Mouse (Mus musculus) c-Kit-positive CD71-positive TER-119-negative erythroid progenitor cells, embryonic 14.5 days (primary cell): ENCODE data around the gene Bex6.

Experiments
- DNase-seq: peaks from one replicate; pipeline ENCODE4 v3.0.0-alpha.2; 2013; ENCODE audit warnings: low read depth

Bex6 gene

DNA sequence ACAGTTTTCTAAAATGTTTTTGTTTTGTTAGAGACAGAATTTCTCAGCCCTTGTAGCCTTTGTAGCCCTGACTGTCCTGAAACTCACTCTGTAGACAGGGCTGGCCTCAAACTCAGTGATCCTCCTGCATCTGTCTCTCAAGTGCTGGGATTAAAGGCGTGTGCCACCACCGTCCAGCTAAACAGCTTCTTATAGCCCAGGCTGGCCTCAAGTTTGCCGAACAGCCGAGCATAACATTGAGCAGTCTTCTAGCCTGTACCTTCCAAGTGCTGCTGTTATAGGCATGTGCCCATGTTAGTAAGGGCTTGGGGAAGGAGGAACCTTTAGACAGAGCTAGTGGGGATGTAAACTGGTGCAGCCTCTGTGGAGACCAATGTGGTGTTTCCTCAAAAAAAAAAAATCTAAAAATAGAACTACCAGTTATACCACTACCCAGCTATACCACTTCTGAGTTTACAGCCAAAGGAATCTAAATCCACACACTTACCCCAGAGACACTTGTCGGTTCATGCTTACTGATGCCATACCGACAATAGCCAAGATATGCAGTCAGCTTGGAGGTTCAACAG lies at the start of gene Bex6:
Gene Bex6, plus strand, starts transcription at position 491 of the 569 bp plus-strand sequence.
- DNase-seq, result no peak

DNA sequence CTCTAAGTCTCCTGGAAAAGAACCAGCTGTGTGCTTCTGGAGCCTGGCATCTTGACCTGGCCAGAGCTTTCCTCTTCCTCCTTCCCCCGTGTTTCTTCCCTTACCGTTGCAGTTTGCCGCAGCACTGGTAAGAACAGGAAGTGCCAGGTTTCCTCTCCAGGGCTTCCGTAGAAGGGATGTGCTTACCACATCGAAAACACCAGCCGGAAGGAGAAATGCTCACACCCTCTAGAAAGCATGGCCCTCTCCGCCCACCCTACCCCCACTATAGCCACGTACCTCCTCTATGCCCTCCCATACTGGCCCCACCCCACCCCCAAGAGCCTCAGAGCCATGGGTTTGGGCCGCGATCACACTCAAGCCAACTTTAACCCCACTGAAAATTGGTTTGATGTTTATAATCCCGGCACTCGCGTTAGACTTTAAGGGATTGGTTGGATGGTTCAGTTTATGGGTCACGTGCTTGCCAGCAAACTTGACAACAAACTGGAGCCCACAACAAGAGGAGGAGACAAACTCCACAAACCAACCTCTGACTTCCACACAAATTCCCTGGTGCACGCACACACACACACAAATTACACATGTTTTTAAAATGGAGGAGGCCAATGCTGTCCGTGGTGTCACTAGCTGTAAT lies 49.3 kb upstream of the Bex6 start:
- no peak for DNase-seq

DNA sequence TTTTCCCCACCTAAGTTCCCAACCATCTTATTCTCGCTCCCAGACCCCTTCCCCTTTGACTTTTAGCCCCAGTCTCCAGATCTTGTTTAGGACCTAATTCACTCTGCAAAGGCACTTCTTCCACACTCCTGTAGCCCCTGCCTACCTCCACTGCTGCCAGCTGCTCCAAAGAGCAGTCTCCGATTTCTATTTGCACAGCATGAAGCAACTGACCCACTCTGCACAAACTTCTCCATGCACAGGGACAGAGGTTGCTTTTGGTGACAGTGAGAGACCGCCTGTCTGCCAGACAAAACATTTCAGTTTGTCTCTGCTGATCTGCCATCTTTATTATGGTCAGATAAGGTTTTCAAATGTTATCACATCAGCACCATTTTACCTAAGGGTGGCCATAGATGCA lies 46.5 kb upstream of the Bex6 start:
- DNase-seq, result no peak

DNA sequence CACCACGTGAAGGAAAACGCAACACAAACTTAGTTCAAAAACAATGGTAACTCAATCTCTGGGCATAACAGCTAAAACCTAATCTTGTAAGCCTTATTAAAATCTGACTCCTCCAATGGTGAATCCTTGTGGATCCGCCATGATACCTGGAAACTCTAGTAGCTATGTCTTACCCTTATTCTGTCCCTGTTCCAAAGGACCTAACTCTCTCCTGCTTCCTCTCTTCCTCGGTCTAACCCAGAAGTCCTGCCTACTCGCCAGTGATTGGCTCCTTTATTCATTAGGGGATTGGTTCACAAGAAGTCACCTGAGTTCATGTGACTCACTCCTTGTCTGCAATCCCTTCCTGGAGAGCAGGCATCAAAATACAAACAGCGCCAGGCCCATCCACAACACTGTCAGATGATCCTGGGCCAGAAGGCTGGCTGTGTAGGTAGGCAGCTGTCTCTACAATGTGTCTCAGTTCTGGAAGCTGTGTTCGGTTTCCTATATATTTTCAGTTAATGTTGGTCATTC lies 43.7 kb upstream of the Bex6 start:
- DNase-seq, result no peak

DNA sequence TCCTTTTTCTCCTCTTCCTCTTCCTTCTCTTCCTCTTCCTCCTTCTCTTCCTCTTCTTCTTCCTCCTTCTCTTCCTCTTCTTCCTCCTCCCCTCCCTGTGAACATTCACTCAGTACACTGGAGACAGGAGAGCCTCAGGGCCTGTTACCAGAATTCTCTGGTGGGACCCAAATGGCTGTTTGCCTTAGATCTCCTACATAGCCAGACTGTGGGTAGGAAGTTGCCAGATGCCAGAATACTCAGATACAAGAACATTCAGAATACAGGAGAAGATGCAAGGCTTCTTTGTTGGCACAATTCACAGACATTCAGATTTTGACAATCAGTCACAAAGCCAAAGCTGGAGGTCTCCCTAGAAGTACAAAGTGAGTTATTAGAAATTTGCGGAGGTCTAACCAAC lies 40.7 kb upstream of the Bex6 start:
- DNase-seq, result no peak

DNA sequence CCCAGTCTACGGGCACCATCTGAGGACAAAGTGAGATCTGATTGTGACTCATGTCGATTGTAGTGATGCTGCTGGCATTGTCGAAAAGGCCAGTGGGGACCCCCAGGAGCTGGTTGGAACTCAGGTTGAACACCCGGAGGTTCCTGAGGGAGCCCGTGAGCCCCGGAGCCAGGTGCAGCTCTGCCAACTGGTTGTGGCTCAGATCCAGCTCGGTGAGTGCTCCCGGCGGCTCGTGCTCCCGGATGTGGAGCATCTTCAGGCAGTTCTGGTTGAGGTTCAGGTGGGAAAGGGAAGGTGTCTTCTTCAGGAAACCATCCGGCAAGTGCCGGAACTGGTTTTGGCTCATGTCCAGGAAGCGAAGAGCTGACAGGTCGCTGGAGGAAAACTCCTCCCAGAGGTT lies 35.9 kb upstream of the Bex6 start:
- DNase-seq, result no peak

DNA sequence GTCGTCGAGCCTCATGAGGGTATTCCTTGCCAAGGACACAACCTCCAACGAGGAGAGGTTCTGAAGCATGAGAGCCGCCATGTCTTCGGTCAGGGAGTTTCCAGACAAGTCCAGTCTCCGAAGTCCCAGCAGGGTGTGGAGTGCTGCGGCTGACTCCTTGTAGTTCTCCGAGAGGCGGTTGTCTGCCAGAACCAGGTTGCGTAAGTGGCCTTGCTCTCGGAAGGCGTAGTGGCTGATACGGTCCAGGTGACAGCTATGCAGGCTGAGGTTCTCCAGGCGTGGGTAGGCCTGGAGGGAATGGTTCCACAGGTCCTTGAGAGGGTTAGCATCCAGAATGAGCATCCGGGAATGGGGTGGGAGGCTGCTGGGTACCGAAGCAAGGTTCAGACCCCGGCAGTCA lies 35.0 kb upstream of the Bex6 start:
- no peak for DNase-seq

DNA sequence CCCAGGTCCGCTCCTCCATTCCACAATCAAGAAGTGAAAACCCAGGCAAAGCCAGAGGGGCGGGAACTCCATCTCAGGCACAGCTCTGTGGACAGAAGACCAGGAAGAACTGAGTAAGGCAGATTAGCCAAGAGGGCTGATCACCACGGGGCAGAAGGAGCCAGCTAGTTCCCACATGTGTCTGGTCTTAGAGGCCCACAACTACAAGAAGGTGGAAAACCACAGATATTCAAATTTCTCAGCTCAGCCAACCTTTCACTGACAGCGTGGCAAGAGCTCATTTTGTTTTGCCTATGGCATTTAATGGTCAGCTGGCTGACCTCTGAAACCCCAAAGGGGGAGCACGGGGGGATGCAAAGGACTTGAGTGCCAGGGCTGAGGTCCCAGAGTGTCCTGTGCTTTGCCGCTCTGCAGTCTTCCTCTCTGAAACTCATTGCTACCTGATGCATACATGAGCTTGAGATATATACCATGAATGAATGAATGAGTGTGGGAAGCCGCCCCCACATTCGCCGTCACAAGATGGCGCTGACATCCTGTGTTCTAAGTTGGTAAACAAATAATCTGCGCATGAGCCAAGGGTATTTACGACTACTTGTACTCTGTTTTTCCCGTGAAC lies 31.9 kb upstream of the Bex6 start:
- DNase-seq, result no peak

DNA sequence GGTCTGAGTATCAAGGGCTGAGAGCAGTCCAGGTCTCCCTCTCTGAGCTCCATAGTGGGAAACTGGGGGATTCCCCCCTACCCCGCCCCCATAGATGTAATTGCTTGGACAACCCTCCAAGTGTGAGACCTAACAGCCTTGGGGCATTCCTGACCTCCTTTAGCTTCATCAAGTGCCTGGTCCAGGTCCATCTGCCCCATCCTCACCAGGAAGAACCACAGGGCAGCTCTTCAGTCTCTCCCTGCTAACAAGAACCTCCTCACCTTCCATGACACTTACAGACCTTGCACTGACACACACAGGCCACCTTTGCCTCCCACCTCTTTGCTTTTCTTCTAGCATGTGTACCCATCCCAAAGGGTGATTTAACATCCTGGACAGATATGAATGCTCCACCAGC lies 25.6 kb upstream of the Bex6 start:
- DNase-seq, result no peak

DNA sequence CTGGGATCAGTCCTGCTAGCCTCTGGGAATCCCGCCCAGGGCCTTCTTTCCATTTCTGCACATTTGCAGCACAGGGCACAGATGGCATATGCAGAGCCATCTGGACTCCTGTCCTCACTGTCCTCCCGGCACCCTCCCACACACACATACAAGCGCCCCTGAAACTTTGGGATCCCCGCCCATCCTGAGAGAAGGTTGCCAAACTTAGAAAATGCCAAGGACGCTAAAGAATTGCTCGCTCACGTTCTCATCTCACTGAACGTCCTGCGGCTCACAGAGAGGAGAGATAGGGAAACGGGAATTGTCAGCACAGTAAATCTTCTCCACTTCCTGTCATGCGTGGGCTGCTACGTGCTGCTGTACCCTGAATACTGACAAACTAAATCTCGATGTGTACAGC lies 25.2 kb upstream of the Bex6 start:
- DNase-seq, result no peak

DNA sequence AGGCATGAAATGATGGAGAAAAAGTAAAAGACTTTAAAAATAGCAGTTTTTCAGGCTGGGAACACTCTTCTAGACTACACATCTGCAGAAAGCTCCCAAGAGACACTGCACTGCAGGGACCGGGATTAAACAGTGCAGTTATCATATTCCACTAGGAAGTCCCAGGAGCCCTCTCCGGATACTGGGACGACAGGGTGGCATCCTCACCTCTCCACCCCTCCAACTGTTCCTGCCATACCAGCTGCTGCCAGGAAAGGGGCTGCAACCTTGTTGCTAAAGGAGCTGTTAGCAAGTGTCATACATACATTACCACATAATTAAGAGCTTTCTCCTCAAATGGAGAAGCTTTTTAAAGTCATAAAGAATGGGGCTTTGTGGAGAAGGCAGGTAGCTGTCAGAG lies 22.9 kb upstream of the Bex6 start:
- no peak for DNase-seq

DNA sequence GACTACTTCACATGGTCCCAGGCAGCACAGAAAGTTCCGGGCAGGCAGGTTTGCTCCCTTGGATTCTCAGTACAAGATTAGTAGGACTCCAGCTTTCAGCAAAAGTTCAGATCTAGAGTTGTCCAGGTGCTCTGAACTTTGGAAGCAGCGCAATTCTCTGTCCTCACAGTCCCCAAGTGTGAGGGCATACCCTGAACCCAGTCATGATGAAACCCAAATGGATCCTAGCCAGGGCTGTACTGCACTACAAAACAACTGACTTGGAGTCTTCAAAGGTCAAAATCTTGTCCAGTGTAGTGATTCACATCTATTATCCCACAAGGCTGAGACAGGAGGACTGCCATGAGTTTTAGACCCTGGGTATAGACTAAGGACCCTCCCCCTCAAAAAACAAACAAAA lies 22.3 kb upstream of the Bex6 start:
- DNase-seq, result no peak

DNA sequence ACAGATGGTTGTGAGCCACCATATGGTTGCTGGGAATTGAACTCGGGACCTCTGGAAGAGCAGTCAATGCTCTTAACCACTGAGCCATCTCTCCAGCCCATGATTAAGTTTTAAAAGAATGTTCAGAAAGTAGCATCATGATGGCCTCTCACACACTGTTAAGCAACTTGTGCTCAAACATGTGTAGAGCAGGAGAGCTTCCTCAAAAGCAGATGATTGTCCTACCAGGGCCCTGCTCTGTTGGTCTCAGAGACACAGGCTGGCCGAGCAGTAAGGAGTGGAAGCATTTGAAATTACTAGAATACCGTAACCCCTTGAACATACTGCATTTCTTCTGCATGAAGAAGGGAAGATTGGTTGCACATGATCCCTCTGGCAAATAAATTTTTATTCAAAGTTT lies 20.7 kb upstream of the Bex6 start:
- no peak for DNase-seq

DNA sequence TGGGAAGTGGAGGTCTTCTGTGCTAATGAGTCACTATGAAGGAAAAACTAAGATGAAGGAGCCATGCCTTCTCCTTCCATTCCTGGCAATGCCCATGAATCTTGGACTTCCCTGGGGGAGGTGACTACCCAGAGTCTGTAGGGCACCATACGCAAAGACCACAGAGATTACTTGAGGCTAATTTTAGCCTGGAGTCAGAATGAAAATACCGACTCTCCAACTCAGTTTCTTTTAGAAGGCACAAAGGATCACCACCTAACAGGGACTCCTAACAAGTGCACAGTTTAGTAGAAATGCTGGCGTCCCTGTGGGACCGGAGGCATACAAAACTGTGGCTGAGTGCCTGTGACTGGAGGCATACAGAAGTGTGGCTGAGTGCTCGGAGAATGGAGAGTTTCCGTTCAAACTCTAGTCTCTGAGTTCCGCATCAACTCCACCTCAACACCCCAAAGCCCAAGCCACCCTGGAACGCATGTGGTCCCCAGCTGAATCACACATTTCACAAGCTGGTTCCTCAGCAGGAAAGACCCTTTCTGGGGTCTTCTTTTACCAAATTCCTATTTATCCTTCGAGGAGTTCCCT lies 18.8 kb upstream of the Bex6 start:
- no peak for DNase-seq

DNA sequence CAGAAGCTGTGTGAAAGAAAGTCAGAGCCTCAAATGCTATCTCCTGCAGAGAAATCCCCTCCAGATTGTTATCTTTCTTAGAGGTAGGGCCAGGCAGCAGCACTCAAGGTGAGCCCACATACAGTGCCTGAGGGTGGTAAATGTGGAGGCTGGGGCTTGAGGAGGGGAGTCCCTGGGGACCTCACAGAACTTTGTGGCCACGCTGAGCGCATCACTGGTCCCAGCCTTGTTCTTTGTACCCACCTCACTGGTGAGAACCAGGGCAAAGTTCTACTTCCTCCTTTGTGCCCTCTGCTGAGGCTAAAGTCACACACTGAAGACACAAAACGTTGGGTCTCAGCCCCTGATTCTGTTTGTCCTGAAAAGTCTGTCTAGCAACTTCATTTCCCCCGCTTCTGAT lies 16.2 kb upstream of the Bex6 start:
- no peak for DNase-seq

DNA sequence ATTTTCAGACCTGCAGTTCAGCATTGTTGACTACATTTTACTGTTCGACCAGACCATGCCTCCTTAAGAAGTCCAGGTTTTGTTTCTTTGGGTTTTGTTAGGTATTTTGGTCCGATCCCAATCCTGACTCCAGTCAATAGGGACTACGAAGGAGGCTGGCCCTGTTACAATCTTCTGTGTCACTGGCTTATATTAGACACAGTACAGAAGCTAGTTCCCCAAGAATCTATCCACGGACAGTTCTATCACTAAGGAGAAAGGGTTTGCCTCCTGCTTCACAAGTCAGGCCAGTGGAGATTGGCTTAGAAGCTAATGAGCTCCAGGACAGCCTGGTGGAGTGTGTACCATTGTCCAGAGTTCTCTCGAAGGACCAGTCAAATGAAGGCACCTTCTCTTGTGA lies 15.7 kb upstream of the Bex6 start:
- DNase-seq, result peak; percentile 16

DNA sequence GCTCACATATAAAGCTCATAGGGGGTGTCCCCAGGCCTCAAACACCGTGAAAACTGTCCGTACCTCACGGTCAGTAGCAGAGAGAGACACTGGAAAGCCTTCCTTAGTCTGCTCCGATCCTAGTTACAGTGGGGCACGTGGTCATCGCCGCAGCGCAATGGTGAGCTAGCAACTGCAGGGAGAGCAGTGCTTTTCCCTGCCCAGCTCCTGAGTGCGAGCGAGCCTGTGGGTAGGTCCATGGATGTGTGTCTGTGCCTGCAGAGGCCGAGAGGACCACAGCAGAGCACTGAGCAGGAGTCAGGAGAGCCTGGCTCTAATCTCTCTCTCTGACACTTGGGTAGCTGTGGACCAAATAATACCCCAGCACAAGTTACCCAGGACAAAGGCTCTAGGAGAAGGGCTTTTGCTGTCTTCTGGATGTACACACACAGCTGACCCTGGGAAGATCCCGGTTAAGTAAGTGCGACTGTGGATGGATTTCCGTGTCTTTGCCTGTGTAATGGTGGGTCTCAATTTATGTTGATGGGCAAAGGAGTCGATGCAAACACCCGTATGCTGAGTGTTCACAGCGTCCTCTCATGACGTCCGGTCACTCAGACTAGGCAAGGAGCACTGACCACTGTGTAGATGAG lies 15.1 kb upstream of the Bex6 start:
- peak; percentile 14 for DNase-seq

DNA sequence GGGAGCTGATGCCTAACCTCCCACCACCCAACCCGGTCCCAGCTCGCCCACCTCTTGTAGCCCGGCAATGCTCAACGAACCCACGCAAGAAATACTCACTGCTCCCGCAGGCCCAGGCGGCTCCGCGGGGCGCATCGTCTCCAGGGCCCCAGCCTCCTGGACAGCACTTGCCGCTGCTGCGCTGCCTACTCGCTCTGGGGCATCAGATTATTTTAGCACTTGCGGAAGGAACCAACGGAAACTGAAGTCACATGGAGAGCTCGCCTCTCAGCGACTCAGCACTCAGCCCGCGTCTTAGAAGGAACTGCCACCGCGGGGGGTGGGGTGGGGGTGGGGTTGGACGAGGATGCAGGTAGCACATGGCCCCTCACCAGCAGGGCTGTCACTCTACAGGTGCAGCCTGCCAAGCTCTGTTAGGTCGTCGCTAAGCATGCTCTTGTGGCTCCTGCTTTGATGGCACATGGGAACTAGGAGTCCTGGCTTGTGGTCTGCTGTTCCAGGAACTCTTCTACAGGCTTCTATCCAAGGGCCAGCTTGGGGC lies 14.3 kb upstream of the Bex6 start, which contains the start of gene Nrros:
Gene Nrros, minus strand, starts transcription at position 314 of the 541 bp plus-strand sequence.
- DNase-seq, result peak; percentile 68

DNA sequence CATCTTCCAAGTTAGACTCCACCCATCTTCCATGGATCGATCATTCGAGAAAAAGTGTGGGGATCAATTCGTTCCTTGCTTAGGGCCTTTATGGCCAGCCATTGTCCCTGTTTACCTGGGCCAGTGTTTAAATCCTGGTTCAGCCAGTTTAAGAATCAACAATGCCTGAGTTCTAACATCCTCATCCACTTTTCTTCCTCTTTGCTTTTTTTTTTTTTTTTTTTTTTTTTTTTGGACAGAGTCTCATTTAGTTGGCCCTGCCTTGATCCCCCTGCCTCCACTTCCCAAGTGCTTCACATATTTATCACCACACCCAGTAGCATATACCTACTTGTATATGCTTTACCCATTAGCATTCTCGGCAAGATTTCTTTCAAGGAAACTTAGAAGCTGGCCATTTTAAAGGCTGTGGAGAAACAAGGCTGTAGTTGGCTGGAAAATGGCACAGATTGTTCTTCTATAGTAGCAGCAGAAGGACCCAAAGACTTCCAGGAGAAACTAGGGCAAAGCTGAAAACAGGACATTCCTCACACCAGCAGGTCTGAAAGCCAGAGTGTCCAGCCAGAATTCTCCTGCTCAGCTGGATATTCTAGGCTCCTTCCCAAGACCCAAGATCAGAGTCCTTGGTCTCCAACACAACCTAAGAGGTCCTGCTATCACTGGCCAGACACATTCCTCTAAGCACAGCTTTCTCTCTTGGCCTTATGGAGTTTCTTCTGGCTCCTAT lies 11.6 kb upstream of the Bex6 start:
- DNase-seq, result no peak

DNA sequence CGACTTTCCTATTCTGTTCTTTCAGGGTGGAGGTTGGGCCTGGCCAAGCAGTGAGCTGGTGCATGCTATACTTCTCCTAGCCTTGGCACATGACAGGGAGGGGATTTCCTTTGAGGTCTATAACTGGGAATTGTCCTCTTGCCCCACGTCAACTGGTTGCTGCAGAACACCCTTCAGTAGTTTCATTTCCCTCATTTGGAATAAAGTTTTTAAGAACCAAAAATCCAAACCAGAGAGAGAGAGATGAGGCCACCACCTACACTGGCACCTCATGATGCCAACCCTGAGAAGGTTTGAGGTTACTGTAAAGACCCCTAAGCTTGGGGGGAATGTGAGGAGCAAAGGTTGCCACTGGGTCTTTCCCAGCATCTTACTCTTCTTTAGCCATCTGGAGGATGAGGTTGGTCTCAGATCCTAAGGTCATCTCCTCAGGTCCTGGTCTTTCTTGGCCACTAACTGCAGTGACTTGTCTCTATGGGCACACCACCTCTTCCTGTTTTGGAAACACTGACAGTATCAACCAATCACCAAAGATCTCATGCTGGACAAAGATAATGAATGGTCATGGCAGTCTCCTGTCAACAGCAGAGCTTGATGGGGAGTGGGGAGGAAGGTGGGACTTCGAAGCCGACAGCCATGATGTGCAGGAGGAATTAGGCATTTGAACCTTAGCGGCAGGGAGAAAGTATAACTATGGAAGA lies 8.4 kb upstream of the Bex6 start:
- no peak for DNase-seq

DNA sequence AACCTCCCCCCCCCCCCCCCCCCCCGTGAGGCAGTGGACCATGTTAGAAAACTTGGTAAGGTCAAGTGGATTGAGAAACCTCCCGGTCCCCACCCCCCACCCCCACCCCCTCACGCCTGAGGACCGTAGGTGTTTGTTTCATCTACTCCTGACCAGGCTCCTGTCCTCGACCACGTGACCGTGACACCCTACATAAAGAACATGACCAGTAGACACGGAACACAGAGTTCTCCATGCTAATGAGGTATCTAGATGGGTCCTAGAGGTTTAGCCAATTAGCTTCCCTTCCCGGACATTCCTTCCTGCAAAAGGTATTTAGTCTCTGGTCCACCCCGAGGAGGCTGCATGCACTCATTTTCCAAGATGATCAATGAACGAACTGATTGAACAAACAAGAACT lies 6.2 kb upstream of the Bex6 start:
- no peak for DNase-seq
